Mouse (Mus musculus) liver, adult 2 months (tissue): ENCODE measurements at regions not wholly inside any gene's neighbourhood (a gene's known extent, or its start where the extent isn't known, plus 50 kb on each side); places are given as distances from the start of the nearest gene placed in this dataset.

Experiments
- DNase-seq: peaks from one replicate; pipeline ENCODE4 v3.0.0-alpha.2; 2011; ENCODE audit warnings: low read depth, low spot score; ENCODE audit errors: extremely low read depth
- H3K27ac ChIP-seq: fragments of 200-500 bp; replicated peaks from 2 replicates; pipeline ENCODE4 v1.5.1; 2012; ENCODE audit warnings: low read depth, mild to moderate bottlenecking, control low read depth, inconsistent platforms, low read length; ENCODE audit not compliant: insufficient read depth
- H3K27me3 ChIP-seq: fragments of 200-500 bp; 2 replicates; pipeline ENCODE4 v1.6.1; 2012; ENCODE audit warnings: mild to moderate bottlenecking, moderate library complexity, low read length, inconsistent platforms; ENCODE audit not compliant: control insufficient read depth, insufficient read depth
- H3K36me3 ChIP-seq: fragments of 200-500 bp; 2 replicates; pipeline ENCODE4 v1.6.1; 2012; ENCODE audit warnings: low read length, inconsistent platforms; ENCODE audit not compliant: control insufficient read depth, insufficient read depth
- H3K4me1 ChIP-seq: fragments of 200-500 bp; 2 replicates; pipeline ENCODE4 v1.6.1; 2011; ENCODE audit warnings: low read length; ENCODE audit not compliant: control insufficient read depth, insufficient read depth
- H3K4me3 ChIP-seq: fragments of 200-500 bp; 2 replicates; pipeline ENCODE4 v1.5.1; 2011; ENCODE audit warnings: low read depth, mild to moderate bottlenecking, control low read depth, low read length, moderate library complexity; ENCODE audit not compliant: insufficient read depth
- H3K79me2 ChIP-seq: fragments of 200-500 bp; 2 replicates; pipeline ENCODE4 v1.6.1; 2012; ENCODE audit warnings: inconsistent platforms, mild to moderate bottlenecking, low read length, moderate library complexity; ENCODE audit not compliant: control insufficient read depth, insufficient read depth
- H3K9ac ChIP-seq: fragments of 200-500 bp; 2 replicates; pipeline ENCODE4 v1.6.1; 2012; ENCODE audit warnings: low read depth, mild to moderate bottlenecking, control low read depth, inconsistent platforms, low read length
- CTCF ChIP-seq: fragments of 200-500 bp; IDR thresholded peaks from 2 replicates; pipeline ENCODE4 v1.5.1; 2011; ENCODE audit warnings: low read depth, low read length, control low read depth
- POLR2A ChIP-seq: fragments of 200-500 bp; IDR thresholded peaks from 2 replicates; pipeline ENCODE4 v1.6.1; 2011; ENCODE audit warnings: low read length, control low read depth; ENCODE audit not compliant: insufficient read depth; ENCODE audit errors: extremely low read depth
- WGBS: fragments of 180-500 bp; shearing (Covaris S2); methylation state at CpG from one replicate; pipeline ENCODE4 v1.1.7; 2018; 5-methylcytosine and 5-hydroxymethylcytosine counted together

DNA sequence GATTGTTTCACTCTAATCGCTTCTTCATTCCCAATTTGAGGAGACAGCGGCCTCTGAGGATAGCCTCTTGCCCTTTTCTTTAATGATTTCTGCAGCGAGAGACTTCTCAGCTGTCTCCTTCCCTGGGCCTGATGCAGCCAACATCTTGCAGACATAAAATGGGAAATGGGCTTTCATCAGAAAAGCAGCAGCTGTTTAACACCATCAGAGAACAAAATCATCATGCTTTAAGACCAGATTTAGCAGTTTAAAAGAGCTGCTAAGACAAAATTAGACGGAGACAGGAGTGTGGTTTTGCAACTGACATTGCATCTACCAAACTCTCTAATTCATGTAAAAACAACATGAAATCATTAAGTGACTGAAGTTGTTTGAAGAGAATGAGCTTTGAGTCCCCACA lies 431.2 kb upstream of the Gm10295 start:
- Histone ChIP-seq H3K27me3 (no peaks in the 10 kb centered on the region), H3K36me3 (no peaks in the 10 kb centered on the region), H3K4me1 (no peaks in the 10 kb centered on the region), H3K27ac (no peak overlapping the region), H3K4me3 (no peak overlapping the region), H3K79me2 (no peaks in the 10 kb centered on the region), H3K9ac (no peak overlapping the region)
- no peak for TF ChIP-seq POLR2A
- no peak for TF ChIP-seq CTCF
- 75% methylated on average over 4 of the region's 4 CpGs for WGBS
- DNase-seq = no peak

DNA sequence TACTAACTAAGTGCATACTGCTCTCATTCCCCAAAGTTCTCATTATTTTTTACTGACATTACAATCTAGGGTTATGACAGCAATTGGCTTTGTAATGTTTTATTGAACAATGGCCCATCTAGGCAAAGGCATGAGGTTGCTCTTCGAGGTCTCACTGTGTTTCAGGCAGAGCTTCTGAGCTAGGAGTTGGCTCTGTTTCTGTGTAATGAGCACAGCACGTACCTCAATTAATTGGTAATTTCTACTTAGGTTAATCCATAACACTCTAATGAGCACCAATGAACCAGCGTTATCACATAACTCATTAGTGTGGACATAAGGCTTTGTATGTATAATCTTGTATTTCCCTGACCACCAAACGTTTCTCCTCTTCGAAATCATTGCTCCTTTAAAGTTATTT lies 398.6 kb upstream of the Gm10295 start:
- H3K9ac ChIP-seq = no peak overlapping the region
- no peaks in the 10 kb centered on the region for H3K27me3 ChIP-seq
- H3K4me3 ChIP-seq = no peak overlapping the region
- H3K36me3 ChIP-seq = no peaks in the 10 kb centered on the region
- H3K27ac ChIP-seq = no peak overlapping the region
- TF ChIP-seq POLR2A (no peak), CTCF (no peak)
- no peaks in the 10 kb centered on the region for H3K4me1 ChIP-seq
- 79% methylated on average over 5 of the region's 5 CpGs for WGBS
- DNase-seq = no peak
- H3K79me2 ChIP-seq = no peaks in the 10 kb centered on the region

DNA sequence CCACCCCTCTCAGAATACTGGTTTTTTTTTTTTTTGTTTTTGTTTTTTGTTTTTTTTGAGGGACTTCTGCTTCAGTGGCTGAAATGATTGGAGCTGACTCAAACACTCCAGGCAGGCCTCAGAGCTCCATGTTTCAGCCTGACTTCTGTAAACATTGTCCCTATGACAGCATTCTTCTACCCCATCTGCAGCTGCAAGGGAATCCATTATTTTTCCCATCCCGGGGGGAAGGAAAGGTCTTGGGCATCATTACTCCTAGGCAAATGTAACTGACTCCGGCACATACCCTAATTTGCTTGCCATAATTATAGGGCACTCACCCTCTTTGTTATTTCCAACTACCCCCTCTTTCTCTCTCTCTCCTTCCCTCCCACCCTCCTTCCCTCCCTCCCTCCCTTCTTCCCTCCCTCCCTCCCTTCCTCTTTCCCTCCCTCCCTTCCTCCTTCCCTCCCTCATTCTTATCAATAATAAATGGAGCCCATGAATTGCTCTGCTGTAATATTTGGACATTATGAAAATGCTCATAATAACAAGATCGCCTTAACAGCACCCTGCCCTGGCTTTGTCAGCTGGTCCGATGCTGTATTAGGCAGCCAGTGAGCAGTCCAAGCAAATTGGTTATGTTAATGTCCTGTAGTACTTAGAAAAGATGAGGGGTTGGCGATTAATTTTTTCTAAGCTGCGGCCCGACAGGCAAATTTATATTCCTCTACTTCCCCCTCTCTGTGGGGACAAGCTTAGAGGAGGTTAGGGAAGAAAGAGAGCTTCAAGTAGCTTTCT lies 395.0 kb upstream of the Gm10295 start:
- Histone ChIP-seq H3K9ac (no peak overlapping the region), H3K36me3 (no peaks in the 10 kb centered on the region), H3K27ac (no peak overlapping the region), H3K4me3 (no peak overlapping the region), H3K79me2 (no peaks in the 10 kb centered on the region), H3K4me1 (no peaks in the 10 kb centered on the region), H3K27me3 (no peaks in the 10 kb centered on the region)
- 84% methylated on average over 7 of the region's 7 CpGs for WGBS
- TF ChIP-seq CTCF (no peak), POLR2A (no peak)
- no peak for DNase-seq

DNA sequence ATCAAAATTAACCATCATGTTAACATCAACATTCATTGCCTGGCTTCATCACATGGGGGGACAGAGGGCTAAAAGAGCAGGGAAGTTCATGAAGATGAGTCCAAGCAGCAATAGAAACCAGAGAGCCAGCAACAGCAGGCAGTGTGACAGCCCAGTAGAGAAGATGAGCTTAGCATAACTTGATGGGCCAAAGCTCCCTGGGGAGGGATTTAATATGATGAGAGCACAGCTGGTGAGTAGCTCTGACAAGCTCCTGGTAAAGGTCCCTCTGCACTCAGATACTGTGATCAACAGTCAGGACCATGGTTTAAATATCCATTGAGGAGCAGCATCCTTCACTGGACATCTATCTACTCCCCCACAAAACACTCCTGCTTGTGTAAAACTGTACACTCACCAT lies 377.2 kb upstream of the Gm10295 start:
- H3K4me3 ChIP-seq = no peak overlapping the region

DNA sequence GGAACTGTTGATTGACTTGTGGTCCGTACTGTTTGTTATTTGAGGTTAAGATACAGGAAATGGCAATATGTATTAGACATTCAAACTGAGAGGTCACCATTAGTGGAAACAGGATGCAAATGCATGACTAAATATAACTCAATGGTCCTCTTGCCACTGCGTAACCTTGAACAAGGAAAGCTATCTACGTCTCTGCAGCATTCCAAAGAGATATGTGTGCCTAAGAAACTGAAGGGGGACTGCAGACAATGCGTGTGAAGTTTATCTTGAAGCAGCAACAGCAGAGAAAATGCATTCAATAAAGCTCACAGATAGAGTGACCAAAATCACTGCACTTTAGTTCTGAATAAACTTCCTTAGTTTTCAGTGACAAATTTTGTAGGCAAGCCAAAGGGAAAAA lies 356.9 kb upstream of the Gm10295 start:
- Histone ChIP-seq H3K36me3 (no peaks in the 10 kb centered on the region), H3K4me3 (no peak overlapping the region), H3K27ac (no peak overlapping the region), H3K4me1 (no peaks in the 10 kb centered on the region), H3K79me2 (no peaks in the 10 kb centered on the region), H3K9ac (no peak overlapping the region), H3K27me3 (0 out of 2 replicates have a peak, but pooled peaks cover 5% of the 10 kb centered on the region)
- peak; percentile 15 for DNase-seq
- WGBS = 52% methylated on average over 4 of the region's 4 CpGs
- no peak for TF ChIP-seq CTCF
- no peak for TF ChIP-seq POLR2A

More for the DNA sequence above, 377.2 kb upstream of the Gm10295 start:
- H3K9ac ChIP-seq = no peak overlapping the region
- H3K27me3 ChIP-seq = no peaks in the 10 kb centered on the region
- H3K27ac ChIP-seq = no peak overlapping the region
- H3K36me3 ChIP-seq = no peaks in the 10 kb centered on the region
- TF ChIP-seq POLR2A (no peak), CTCF (no peak)
- H3K4me1 ChIP-seq = no peaks in the 10 kb centered on the region
- no peaks in the 10 kb centered on the region for H3K79me2 ChIP-seq
- DNase-seq = no peak

DNA sequence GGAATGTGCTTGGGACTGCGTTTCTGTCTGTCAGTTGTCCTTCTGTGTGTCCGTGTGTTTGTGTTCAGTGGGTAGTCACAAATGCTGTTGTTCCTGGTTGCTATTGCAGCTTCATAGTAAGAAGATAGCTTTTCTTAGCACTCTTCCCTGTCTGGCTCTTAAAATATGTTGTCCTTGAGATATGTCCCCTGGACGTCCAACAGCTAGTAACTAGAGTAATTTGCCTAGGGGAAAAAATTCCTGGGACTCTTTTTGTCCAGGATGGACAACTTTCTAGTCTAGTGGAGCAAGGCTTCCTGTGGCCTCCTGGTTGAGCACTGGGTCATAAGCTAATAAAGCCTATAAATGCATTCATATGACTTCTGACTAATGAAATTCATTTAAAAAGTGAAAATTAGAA lies 354.9 kb upstream of the Gm10295 start:
- H3K79me2 ChIP-seq = no peaks in the 10 kb centered on the region
- no peak for DNase-seq
- H3K4me3 ChIP-seq = no peak overlapping the region
- H3K9ac ChIP-seq = no peak overlapping the region
- no peak for TF ChIP-seq POLR2A
- TF ChIP-seq CTCF = no peak
- H3K27ac ChIP-seq = no peak overlapping the region
- H3K4me1 ChIP-seq = no peaks in the 10 kb centered on the region
- H3K27me3 ChIP-seq = 0 out of 2 replicates have a peak, but pooled peaks cover 5% of the 10 kb centered on the region
- H3K36me3 ChIP-seq = no peaks in the 10 kb centered on the region
- 53% methylated on average over 3 of the region's 3 CpGs for WGBS
